Mouse (Mus musculus) kidney, adult 2 months (tissue): ENCODE measurements around the gene Ttll1.

Experiments
- CTCF ChIP-seq: fragments of 200-500 bp; conservative IDR thresholded peaks from 2 replicates; pipeline ENCODE4 v1.5.1; 2011; ENCODE audit warnings: low read depth, mild to moderate bottlenecking, control low read depth, low read length, moderate library complexity, mixed read lengths; ENCODE audit not compliant: insufficient read depth, insufficient read length
- POLR2A ChIP-seq: fragments of 200-500 bp; IDR thresholded peaks from one replicate; pipeline ENCODE4 v1.6.1; 2011; ENCODE audit warnings: low read depth, low read length, control low read depth

GRCm38 (mm10) chr15:83469279-83469821, 41.3 kb downstream of the Ttll1 start:
- TF ChIP-seq CTCF (no peak), POLR2A (no peak)
